Mouse (Mus musculus) hindbrain, embryonic 15.5 days (tissue): ENCODE measurements at regions not wholly inside any gene's neighbourhood (a gene's known extent, or its start where the extent isn't known, plus 50 kb on each side); places are given as distances from the start of the nearest gene placed in this dataset.

ENCODE experiments used
- ATAC-seq: fragments of 200-750 bp; cut with Nextera tagmentation; 2 replicates; pipeline ENCODE4 v1.8.0; 2017; ENCODE audit warnings: low read depth, moderate number of reproducible peaks, moderate TSS enrichment; ENCODE audit not compliant: low FRiP score
- H3K27ac ChIP-seq: fragments of 300-500 bp; sonication (generic); replicated peaks from 2 replicates; pipeline ENCODE4 v1.5.1; 2015; ENCODE audit warnings: mild to moderate bottlenecking, inconsistent platforms
- H3K27me3 ChIP-seq: fragments of 300-500 bp; sonication (generic); 2 replicates; pipeline ENCODE4 v1.6.1; 2015; ENCODE audit warnings: control low read depth, inconsistent platforms
- H3K36me3 ChIP-seq: fragments of 300-500 bp; sonication (generic); 2 replicates; pipeline ENCODE4 v1.6.1; 2015; ENCODE audit warnings: control low read depth, inconsistent platforms
- H3K4me1 ChIP-seq: fragments of 300-500 bp; sonication (generic); replicated peaks from 2 replicates; pipeline ENCODE4 v1.6.1; 2015; ENCODE audit warnings: control low read depth, inconsistent platforms
- H3K4me2 ChIP-seq: fragments of 300-500 bp; sonication (generic); 2 replicates; pipeline ENCODE4 v1.6.1; 2015; ENCODE audit warnings: moderate library complexity, mild to moderate bottlenecking, inconsistent platforms
- H3K4me3 ChIP-seq: fragments of 300-500 bp; sonication (generic); 2 replicates; pipeline ENCODE4 v1.5.1; 2015; ENCODE audit warnings: mild to moderate bottlenecking, inconsistent platforms
- H3K9ac ChIP-seq: fragments of 300-500 bp; sonication (generic); 2 replicates; pipeline ENCODE4 v1.6.1; 2015; ENCODE audit warnings: inconsistent platforms
- H3K9me3 ChIP-seq: fragments of 300-500 bp; sonication (generic); 2 replicates; pipeline ENCODE4 v1.6.1; 2016; ENCODE audit warnings: control low read depth, inconsistent platforms
- WGBS: fragments of 180-500 bp; shearing (Covaris S2); methylation state at CpG from one replicate; pipeline ENCODE4 v1.1.7; 2015; 5-methylcytosine and 5-hydroxymethylcytosine counted together

GRCm38 (mm10) chr9:43684596-43684995, 59.2 kb upstream of the Nectin1 start:
- no peak for ATAC-seq
- WGBS: 83% methylated on average over 5 of the region's 5 CpGs

DNA sequence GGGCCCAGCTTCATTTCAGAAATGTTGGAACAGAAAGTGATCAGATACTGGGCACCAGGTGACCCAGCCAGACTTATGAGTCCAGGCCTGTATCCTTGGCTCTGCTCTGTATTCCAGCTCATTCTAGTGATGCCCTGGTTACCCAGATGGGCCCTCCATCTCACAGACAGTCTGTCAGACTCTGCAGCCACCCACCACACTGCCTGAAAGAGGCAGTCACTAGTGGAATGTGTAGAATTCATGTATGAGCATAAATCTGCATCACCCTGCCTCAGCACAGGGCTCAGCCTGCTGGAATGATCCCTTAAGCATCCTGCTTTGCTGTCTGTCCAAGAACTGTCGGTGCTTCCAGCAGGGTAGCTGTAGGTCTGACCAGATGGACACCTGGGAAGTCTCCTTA, 51.8 kb upstream of the Nectin1 start:
- 74% methylated on average over 1 of the region's 1 CpGs for WGBS
- Histone ChIP-seq H3K27me3 (no peaks in the 10 kb centered on the region), H3K4me1 (no peaks in the 10 kb centered on the region), H3K9me3 (no peaks in the 10 kb centered on the region), H3K36me3 (no peaks in the 10 kb centered on the region), H3K4me2 (no peak overlapping the region), H3K27ac (no peak overlapping the region), H3K9ac (no peak overlapping the region), H3K4me3 (no peak overlapping the region)
- ATAC-seq: no peak

More at GRCm38 (mm10) chr9:43684596-43684995, 59.2 kb upstream of the Nectin1 start:
- Histone ChIP-seq H3K9me3 (no peaks in the 10 kb centered on the region), H3K9ac (no peak overlapping the region), H3K27me3 (0 out of 2 replicates have a peak, but pooled peaks cover 2% of the 10 kb centered on the region), H3K36me3 (no peaks in the 10 kb centered on the region), H3K4me1 (no peaks in the 10 kb centered on the region), H3K4me3 (no peak overlapping the region), H3K27ac (no peak overlapping the region), H3K4me2 (no peak overlapping the region)

GRCm38 (mm10) chr9:43692538-43692937, 51.2 kb upstream of the Nectin1 start:
- WGBS: 86% methylated on average over 10 of the region's 10 CpGs
- H3K4me3 ChIP-seq: no peak overlapping the region
- no peak for ATAC-seq

More at GRCm38 (mm10) chr9:43692538-43692937, 51.2 kb upstream of the Nectin1 start:
- no peaks in the 10 kb centered on the region for H3K36me3 ChIP-seq
- no peaks in the 10 kb centered on the region for H3K9me3 ChIP-seq
- no peaks in the 10 kb centered on the region for H3K4me1 ChIP-seq
- H3K27ac ChIP-seq: no peak overlapping the region
- no peak overlapping the region for H3K9ac ChIP-seq
- no peak overlapping the region for H3K4me2 ChIP-seq
- no peaks in the 10 kb centered on the region for H3K27me3 ChIP-seq
